Mouse (Mus musculus): ENCODE results near the gene Utp4.

DNA sequence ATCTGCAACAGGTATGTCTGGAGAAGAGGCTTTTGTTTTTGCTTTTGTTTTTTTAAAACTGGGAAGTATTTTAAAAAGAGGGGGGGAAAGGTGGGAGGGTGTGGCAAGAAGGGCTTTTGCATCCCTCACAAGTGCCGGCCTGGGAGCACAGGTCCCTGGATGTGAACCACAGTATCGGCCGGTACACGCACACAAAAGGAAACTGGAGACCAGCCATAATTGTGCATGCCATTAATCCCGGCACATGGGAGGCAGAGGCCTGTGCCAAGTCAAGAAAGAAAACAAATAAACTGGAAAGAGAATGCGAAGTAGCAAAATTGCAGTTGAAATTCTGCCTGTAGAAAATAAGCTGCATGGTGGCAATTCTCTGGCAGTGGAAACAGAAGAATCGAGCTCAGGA lies 14.9 kb downstream of the Utp4 start:
- no peak for TF ChIP-seq CTCF (IDR thresholded peaks at IDR 0.05)
- no peak for TF ChIP-seq POLR2A (IDR thresholded peaks at IDR 0.05; ENCODE audit: insufficient read depth, low read depth, low read length)

Data from heart, adult 2 months (tissue).